Mouse (Mus musculus) embryonic facial prominence, embryonic 12.5 days (tissue): ENCODE measurements around the gene Qpctl. TPM values are rescaled to one million over a fixed set of nuclear protein-coding genes. Genes with fewer than 3 reads are reported as not detected.

Experiments used
- ATAC-seq: fragments of 200-750 bp; cut with Nextera tagmentation; 2 replicates; pipeline ENCODE4 v1.8.0; 2017; ENCODE audit not compliant: insufficient number of reproducible peaks, insufficient read depth, low FRiP score, low TSS enrichment
- H3K27ac ChIP-seq: fragments of 300-500 bp; sonication (generic); 2 replicates; pipeline ENCODE4 v1.5.1; 2016; ENCODE audit warnings: mild to moderate bottlenecking
- H3K27me3 ChIP-seq: fragments of 300-500 bp; sonication (generic); 2 replicates; pipeline ENCODE4 v1.6.1; 2016; ENCODE audit warnings: mild to moderate bottlenecking, moderate library complexity
- H3K36me3 ChIP-seq: fragments of 300-500 bp; sonication (generic); 2 replicates; pipeline ENCODE4 v1.6.1; 2016; ENCODE audit warnings: mild to moderate bottlenecking
- H3K4me1 ChIP-seq: fragments of 300-500 bp; sonication (generic); 2 replicates; pipeline ENCODE4 v1.6.1; 2016
- H3K4me2 ChIP-seq: fragments of 300-500 bp; sonication (generic); replicated peaks from 2 replicates; pipeline ENCODE4 v1.6.1; 2016; ENCODE audit warnings: mild to moderate bottlenecking, moderate library complexity
- H3K4me3 ChIP-seq: fragments of 300-500 bp; sonication (generic); 2 replicates; pipeline ENCODE4 v1.5.1; 2016; ENCODE audit warnings: mild to moderate bottlenecking
- H3K9ac ChIP-seq: fragments of 300-500 bp; sonication (generic); 2 replicates; pipeline ENCODE4 v1.6.1; 2016; ENCODE audit warnings: mild to moderate bottlenecking, moderate library complexity
- H3K9me3 ChIP-seq: fragments of 300-500 bp; sonication (generic); 2 replicates; pipeline ENCODE4 v1.6.1; 2016; ENCODE audit warnings: mild to moderate bottlenecking, moderate library complexity
- WGBS: fragments of 180-500 bp; shearing (Covaris S2); methylation state at CpG from one replicate; pipeline ENCODE4 v1.1.7; 2016; 5-methylcytosine and 5-hydroxymethylcytosine counted together
- microRNA counts: library from miRNA; unstranded; fragments of <30 nt; microRNA quantifications from one replicate; lab custom pipeline; 2017
- microRNA-seq: library from miRNA; unstranded; fragments of <30 nt; microRNA quantifications from one replicate; pipeline ENCODE4, GENCODE M21; 2017
- polyA plus RNA-seq: library from polyadenylated mRNA; unstranded; fragments of >200 nt; fragmentation: Nextera tagmentation; extraction: Ambion mirVana; gene quantifications from 2 replicates; pipeline ENCODE4 v1.2.1, GENCODE M21; 2016

Gene Qpctl
- polyA plus RNA-seq, 1 experiment from 2014 or later = 17.4 TPM

DNA sequence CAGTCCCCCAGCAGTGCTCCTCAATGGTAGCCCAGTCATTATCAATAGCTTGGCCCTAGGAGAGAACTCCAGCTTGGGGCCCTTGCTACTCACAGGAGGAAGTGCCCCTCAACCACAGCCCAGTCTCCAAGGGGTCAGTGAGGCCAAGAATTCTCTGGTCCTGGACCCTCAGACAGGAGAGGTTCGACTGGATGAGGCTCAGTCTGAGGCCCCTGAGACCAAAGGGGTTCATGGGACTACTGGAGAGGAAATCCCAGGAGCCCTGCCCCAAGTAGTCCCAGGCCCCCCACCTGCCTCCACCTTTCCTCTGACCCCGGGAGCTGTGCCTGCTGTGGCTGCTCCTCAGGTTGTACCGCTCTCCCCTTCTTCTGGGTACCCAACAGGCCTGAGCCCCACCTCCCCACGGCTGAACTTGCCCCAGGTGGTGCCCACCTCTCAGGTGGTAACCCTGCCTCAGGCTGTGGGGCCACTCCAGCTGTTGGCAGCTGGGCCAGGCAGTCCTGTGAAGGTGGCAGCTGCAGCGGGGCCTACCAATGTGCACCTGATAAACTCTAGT is 52.6 kb downstream of the Qpctl start:
- H3K9ac ChIP-seq = peak overlapping the region; percentile 91
- no peaks in the 10 kb centered on the region for H3K9me3 ChIP-seq
- H3K27ac ChIP-seq = peak overlapping the region; percentile 99
- peaks cover 15% of the 10 kb centered on the region for H3K36me3 ChIP-seq
- WGBS = 48% methylated on average over 5 of the region's 5 CpGs
- H3K4me1 ChIP-seq = peaks cover 41% of the 10 kb centered on the region
- H3K27me3 ChIP-seq = no peaks in the 10 kb centered on the region
- H3K4me3 ChIP-seq = peak overlapping the region; percentile 77
- H3K4me2 ChIP-seq = peak overlapping the region; percentile 85
- no peak for ATAC-seq

DNA sequence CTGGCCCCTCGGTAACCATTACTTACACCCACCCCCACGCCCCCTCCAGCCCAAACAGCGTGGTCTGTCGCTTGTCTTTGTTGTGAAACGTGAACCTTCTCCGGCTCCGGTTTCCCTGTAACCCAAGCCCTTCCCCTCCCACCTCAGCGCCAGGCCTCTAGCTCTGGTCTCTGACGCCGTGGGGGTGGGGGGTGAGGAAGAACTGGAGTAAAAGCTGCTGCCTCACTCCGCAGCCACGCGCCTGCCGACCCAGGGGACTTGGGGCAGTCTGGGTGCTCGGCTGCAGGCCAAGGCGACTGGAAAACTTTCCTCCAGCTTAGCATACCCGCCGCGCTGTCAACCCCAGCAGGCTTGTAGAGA is 53.4 kb downstream of the Qpctl start:
- H3K4me2 ChIP-seq = peak overlapping the region; percentile 85
- ATAC-seq = peak; percentile 7; the same call in 1 of the 2 replicates
- peak overlapping the region; percentile 99 for H3K27ac ChIP-seq
- H3K9me3 ChIP-seq = no peaks in the 10 kb centered on the region
- H3K27me3 ChIP-seq = no peaks in the 10 kb centered on the region
- peaks cover 41% of the 10 kb centered on the region for H3K4me1 ChIP-seq
- WGBS = 2% methylated on average over 19 of the region's 19 CpGs
- H3K9ac ChIP-seq = peak overlapping the region; percentile 91
- H3K4me3 ChIP-seq = peak overlapping the region; percentile 77
- H3K36me3 ChIP-seq = peaks cover 17% of the 10 kb centered on the region

DNA sequence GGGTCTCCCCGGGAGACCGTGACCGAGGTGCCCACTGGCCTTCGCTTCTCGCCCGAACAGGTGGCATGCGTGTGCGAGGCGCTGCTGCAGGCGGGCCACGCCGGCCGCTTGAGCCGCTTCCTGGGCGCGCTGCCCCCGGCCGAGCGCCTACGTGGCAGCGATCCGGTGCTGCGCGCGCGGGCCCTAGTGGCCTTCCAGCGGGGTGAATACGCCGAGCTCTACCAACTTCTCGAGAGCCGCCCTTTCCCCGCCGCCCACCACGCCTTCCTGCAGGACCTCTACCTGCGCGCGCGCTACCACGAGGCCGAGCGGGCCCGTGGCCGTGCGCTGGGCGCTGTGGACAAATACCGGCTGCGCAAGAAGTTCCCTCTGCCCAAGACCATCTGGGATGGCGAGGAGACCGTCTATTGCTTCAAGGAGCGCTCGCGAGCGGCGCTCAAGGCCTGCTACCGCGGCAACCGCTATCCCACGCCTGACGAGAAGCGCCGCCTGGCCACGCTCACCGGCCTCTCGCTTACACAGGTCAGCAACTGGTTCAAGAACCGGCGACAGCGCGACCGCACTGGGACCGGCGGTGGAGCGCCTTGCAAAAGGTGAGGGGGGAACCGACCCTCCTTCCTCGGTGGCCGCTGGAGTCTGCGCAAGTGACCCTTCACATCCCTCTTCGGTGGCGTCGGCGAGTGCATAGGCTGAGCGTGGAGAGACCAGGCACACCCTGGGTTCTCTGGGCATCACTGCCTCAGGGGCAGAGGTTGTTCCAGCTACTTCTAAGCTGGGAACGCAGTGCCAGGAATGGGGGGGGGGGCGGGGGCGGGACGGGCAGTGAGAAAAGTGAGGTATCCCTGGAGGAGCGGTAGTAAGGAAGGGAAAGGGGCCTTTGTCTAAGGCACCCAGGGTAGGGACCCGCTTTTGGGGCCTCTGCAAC is 54.0 kb downstream of the Qpctl start:
- Histone ChIP-seq H3K4me1 (peaks cover 41% of the 10 kb centered on the region), H3K27me3 (no peaks in the 10 kb centered on the region), H3K27ac (peak overlapping the region; percentile 99), H3K9me3 (no peaks in the 10 kb centered on the region), H3K4me2 (peak overlapping the region; percentile 85), H3K4me3 (peak overlapping the region; percentile 77), H3K36me3 (peaks cover 20% of the 10 kb centered on the region), H3K9ac (peak overlapping the region; percentile 91)
- ATAC-seq = no peak
- under 1% methylated on average over 86 of the region's 87 CpGs for WGBS

DNA sequence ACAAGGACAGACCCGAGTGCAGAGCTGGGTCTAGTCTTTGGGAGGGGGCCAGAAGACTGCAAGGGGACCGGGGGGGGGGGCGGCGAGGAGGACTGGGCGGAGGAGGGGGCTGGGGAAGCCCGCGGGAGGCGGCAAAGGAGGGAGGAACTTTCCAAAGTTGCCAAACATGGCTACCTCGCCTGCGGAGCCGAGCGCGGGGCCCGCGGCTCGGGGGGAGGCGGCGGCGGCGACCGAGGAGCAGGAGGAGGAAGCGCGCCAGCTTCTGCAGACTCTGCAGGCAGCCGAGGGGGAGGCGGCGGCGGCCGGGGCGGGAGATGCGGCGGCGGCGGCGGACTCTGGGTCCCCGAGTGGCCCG is 54.6 kb downstream of the Qpctl start, which contains the start of gene Six5:
Gene Six5, plus strand, starts transcription at position 124 of the 355 bp plus-strand sequence.
- no peak; the same call in 1 of the 2 replicates for ATAC-seq
- H3K36me3 ChIP-seq = peaks cover 20% of the 10 kb centered on the region
- H3K4me1 ChIP-seq = peaks cover 41% of the 10 kb centered on the region
- H3K9ac ChIP-seq = peak within 1 kb of the TSS; percentile 91
- peak within 1 kb of the TSS; percentile 85 for H3K4me2 ChIP-seq
- no peaks in the 10 kb centered on the region for H3K9me3 ChIP-seq
- peak within 1 kb of the TSS; percentile 77 for H3K4me3 ChIP-seq
- H3K27ac ChIP-seq = peak within 1 kb of the TSS; percentile 99
- WGBS = 1% methylated on average over 29 of the region's 36 CpGs
- H3K27me3 ChIP-seq = no peaks in the 10 kb centered on the region

DNA sequence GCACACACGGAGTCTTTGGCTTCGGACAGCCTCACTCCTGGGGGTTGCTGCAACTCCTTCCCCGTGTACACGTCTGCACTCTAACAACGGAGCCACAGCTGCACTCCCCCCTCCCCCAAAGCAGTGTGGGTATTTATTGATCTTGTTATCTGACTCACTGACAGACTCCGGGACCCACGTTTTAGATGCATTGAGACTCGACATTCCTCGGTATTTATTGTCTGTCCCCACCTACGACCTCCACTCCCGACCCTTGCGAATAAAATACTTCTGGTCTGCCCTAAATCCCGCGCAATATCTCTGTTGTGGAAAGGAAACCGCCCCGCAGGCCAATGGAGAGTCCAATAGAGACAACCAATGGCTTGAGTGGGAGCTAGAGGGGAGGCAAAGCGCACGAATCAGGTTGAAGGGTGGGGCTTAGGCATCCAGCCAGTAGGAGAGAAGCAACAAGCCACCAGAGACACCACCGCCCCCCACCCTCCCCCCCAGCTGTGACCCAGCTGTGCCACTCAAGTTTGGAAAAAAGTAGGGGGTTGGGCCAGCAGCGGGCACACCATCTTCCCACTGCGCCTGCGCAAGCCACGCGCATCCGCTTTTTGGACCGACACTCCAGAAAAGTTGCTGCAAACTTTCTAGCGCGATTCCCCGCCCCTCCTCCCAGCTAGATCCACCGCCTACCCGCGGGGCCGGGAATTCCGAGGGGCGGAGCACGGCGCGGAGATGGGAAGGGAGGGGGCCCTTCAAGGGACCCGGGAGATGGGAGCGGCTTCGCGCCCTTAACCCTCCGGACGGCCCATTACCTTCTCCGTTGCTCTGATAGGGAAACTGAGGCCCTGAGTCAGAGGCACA is 55.3 kb downstream of the Qpctl start:
- Histone ChIP-seq H3K27ac (peak overlapping the region; percentile 99), H3K4me2 (peak overlapping the region; percentile 85), H3K4me3 (peak overlapping the region; percentile 77), H3K9me3 (no peaks in the 10 kb centered on the region), H3K36me3 (peaks cover 24% of the 10 kb centered on the region), H3K27me3 (no peaks in the 10 kb centered on the region), H3K9ac (peak overlapping the region; percentile 91), H3K4me1 (peaks cover 37% of the 10 kb centered on the region)
- peak; percentile 87 for ATAC-seq
- 1% methylated on average over 45 of the region's 45 CpGs for WGBS

DNA sequence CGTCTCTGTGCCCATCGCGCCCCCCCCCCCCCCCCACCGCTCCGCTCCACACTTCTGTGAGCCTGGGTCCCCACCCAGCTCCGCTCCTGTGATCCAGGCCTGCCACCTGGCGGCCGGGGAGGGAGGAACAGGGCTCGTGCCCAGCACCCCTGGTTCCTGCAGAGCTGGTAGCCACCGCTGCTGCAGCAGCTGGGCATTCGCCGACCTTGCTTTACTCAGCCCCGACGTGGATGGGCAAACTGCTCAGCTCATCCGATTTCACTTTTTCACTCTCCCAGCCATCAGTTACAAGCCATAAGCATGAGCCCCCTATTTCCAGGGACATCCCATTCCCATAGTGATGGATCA is 55.9 kb downstream of the Qpctl start:
- Histone ChIP-seq H3K4me3 (peak overlapping the region; percentile 77), H3K9ac (peak overlapping the region; percentile 54), H3K27ac (peak overlapping the region; percentile 94), H3K9me3 (no peaks in the 10 kb centered on the region), H3K36me3 (peaks cover 24% of the 10 kb centered on the region), H3K4me1 (peaks cover 35% of the 10 kb centered on the region), H3K4me2 (peak overlapping the region; percentile 85), H3K27me3 (no peaks in the 10 kb centered on the region)
- 2% methylated on average over 12 of the region's 15 CpGs for WGBS
- ATAC-seq = peak; percentile 13

DNA sequence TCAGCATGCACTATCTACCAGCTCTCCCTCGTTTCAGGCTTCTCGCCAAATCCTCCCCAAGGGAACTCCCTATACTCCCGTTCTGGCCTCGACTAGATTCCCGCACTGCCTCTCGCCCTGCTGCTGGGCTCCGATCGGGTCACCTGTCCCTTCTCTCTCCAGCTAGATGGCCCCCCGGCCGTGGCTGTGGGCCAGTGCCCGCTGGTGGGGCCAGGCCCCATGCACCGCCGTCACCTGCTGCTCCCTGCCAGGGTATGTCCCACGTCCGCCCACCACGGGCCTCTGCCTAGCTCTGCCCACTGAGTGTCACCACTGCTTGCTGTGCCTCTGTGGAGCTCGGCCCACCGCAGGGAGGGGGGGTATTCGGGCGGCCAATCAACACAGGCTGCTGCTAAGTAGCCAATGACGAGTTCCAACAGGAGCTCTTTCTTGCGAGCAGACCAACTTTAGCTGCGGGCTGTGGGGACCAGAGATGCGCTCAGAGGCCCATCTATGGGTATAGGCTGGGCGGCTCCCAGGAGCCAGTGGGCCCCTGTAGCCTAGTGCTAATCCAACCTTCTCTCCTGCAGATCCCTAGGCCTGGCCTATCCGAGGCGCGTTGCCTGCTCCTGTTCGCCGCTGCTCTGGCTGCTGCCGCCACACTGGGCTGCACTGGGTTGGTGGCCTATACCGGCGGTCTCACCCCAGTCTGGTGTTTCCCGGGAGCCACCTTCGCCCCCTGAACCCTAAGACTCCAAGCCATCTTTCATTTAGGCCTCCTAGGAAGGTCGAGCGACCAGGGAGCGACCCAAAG is 56.5 kb downstream of the Qpctl start:
- Histone ChIP-seq H3K9ac (peak overlapping the region; percentile 54), H3K27ac (peak overlapping the region; percentile 94), H3K4me1 (peaks cover 35% of the 10 kb centered on the region), H3K4me2 (peak overlapping the region; percentile 85), H3K36me3 (peaks cover 29% of the 10 kb centered on the region), H3K4me3 (peak overlapping the region; percentile 77), H3K27me3 (no peaks in the 10 kb centered on the region), H3K9me3 (no peaks in the 10 kb centered on the region)
- peak; percentile 49 for ATAC-seq
- WGBS = 4% methylated on average over 38 of the region's 38 CpGs

DNA sequence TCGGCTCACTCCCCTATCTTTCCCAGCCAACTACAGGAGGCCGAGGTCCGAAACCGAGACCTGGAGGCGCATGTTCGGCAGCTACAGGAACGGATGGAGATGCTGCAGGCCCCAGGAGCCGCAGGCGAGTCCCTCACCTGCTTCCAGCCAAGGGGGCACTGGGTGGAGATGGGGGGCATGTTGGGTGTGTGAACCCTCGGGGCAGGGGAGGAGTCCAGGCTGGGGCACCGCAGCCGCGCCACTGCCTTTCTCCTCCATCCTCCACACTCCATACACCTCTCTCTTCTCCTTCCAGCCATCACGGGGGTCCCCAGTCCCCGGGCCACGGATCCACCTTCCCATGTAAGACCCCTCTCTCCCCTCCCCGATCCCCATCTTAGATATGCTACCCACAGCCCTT is 57.2 kb downstream of the Qpctl start:
- Histone ChIP-seq H3K4me1 (peaks cover 28% of the 10 kb centered on the region), H3K27ac (peak overlapping the region; percentile 94), H3K9ac (peak overlapping the region; percentile 54), H3K4me2 (peak overlapping the region; percentile 85), H3K4me3 (peak overlapping the region; percentile 77; the same call in 1 of the 2 replicates), H3K9me3 (no peaks in the 10 kb centered on the region), H3K27me3 (no peaks in the 10 kb centered on the region), H3K36me3 (peaks cover 29% of the 10 kb centered on the region)
- no peak for ATAC-seq
- 28% methylated on average over 17 of the region's 17 CpGs for WGBS

MicroRNAs within 50 kb of the gene (microRNA counts, 519-probe panel; counts per million panel counts)
- 460 counts per million, percentile 65 among the panel's probes with 10 or more counts for microRNA mmu-miR-330 (lab: Ali Mortazavi, UCI)

Small RNAs within 50 kb of the gene (microRNA-seq; reads per million reads assigned to microRNA genes)
- 299 reads per million, percentile 66 among the genes with 10 or more reads in this experiment for gene Mir330

Other genes with a start within 250 kb of the Qpctl start
- gene Ccdc61, start 238.9 kb downstream of the Qpctl start, polyA plus RNA-seq = 39.7 and 41.0 TPM in 2 replicates
- 1.1 TPM in 2 replicates for gene Nova2, start 223.4 kb downstream of the Qpctl start, polyA plus RNA-seq
- not detected in 2 replicates for gene Nanos2, start 161.9 kb downstream of the Qpctl start, polyA plus RNA-seq
- 7.7 and 9.8 TPM in 2 replicates for gene Mypop, start 158.0 kb downstream of the Qpctl start, polyA plus RNA-seq
- 47.1 and 48.6 TPM in 2 replicates for gene Irf2bp1, start 145.2 kb downstream of the Qpctl start, polyA plus RNA-seq
- gene Foxa3, start 125.8 kb downstream of the Qpctl start, polyA plus RNA-seq = 0.13 and 0.18 TPM in 2 replicates
- gene Sympk, start 124.9 kb downstream of the Qpctl start, polyA plus RNA-seq = 51.8 and 56.5 TPM in 2 replicates
- not detected in 2 replicates for gene Rsph6a, start 94.6 kb downstream of the Qpctl start, polyA plus RNA-seq
- gene Dmwd, start 73.1 kb downstream of the Qpctl start, polyA plus RNA-seq = 18.8 and 23.1 TPM in 2 replicates
- 17.5 and 19.1 TPM in 2 replicates for gene Dmpk, start 65.4 kb downstream of the Qpctl start, polyA plus RNA-seq
- 16.6 and 16.9 TPM in 2 replicates for gene Six5, start 54.7 kb downstream of the Qpctl start, polyA plus RNA-seq
- 3.6 and 3.8 TPM in 2 replicates for gene Gm4969, start 30.9 kb downstream of the Qpctl start, polyA plus RNA-seq
- 19.8 and 21.6 TPM in 2 replicates for gene Fbxo46, start 29.4 kb downstream of the Qpctl start, polyA plus RNA-seq
- gene Snrpd2, start 431 bp upstream of the Qpctl start, polyA plus RNA-seq = 149 and 166 TPM in 2 replicates
- 0.54 and 0.84 TPM in 2 replicates for gene Gipr, start 16.8 kb upstream of the Qpctl start, polyA plus RNA-seq
- gene Eml2, start 27.1 kb upstream of the Qpctl start, polyA plus RNA-seq = 4.5 and 4.9 TPM in 2 replicates
- 1.4 and 1.7 TPM in 2 replicates for gene Gpr4, start 63.2 kb upstream of the Qpctl start, polyA plus RNA-seq
- 38.2 and 40.1 TPM in 2 replicates for gene Opa3, start 79.0 kb upstream of the Qpctl start, polyA plus RNA-seq
- gene Vasp, start 122.5 kb upstream of the Qpctl start, polyA plus RNA-seq = 68.2 and 69.3 TPM in 2 replicates
- 0.18 TPM in 1 of 2 replicates, not detected in the other for gene Ppm1n, start 130.8 kb upstream of the Qpctl start, polyA plus RNA-seq
- gene Rtn2, start 133.3 kb upstream of the Qpctl start, polyA plus RNA-seq = 17.9 and 21.4 TPM in 2 replicates
- gene Fosb, start 160.8 kb upstream of the Qpctl start, polyA plus RNA-seq = 0.05 TPM in 1 of 2 replicates, not detected in the other
- 92.3 and 94.5 TPM in 2 replicates for gene Ercc1, start 195.5 kb upstream of the Qpctl start, polyA plus RNA-seq
- gene Cd3eap, start 210.2 kb upstream of the Qpctl start, polyA plus RNA-seq = 27.1 and 28.0 TPM in 2 replicates
- 7.3 and 8.1 TPM in 2 replicates for gene Ppp1r13l, start 210.5 kb upstream of the Qpctl start, polyA plus RNA-seq
- gene Ercc2, start 232.7 kb upstream of the Qpctl start, polyA plus RNA-seq = 19.9 and 23.2 TPM in 2 replicates